9 mouse cellular contexts compared by ENCODE assay signal in the genomic region with DNA sequence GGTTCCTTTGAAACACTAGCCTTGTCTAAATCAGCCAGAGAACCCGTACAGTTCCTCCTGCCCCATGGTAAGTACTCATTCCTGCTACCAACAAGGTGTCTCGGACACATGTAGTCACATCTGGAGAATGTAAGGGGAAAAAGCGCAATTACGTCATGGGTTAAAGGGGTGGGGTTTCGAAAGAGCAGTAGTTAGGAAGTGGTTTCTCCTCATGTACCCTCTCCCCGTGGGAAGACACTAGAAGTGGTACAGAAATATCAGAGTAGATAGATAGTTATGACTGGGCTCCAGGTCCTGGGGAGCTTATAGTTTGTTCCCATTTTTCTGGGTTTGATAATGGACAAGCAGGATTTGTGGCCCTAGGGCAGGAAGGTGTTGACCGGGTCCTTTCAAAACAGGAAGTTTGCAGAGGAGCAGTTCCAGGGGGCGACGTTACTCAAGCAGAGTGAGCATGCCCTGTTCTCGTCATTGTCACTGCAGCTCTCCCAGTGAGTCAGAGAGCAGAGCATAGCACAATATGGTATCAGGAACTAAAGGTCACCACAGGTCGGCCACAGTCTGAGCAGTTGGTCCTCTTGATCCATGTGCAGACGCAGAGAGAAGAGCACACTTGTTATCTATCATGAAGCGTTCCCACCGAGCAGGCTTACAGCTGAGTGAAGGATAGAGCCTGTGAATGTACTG. TPM values are rescaled to one million over a fixed set of nuclear protein-coding genes. Genes with fewer than 3 reads are reported as not detected.
DNase-seq lines count a peak whose midpoint lies in the region; ATAC-seq lines count a peak whose summit lies in the region.
"Had no signal": no experiment of that assay in that cellular context is flagged by ENCODE, and none has a peak within 500 bp of the region (broad histone marks: within the 10 kb centered on the region; RNA-seq: fewer than 3 reads in every experiment).

No protein-coding gene starts in this region.

- H3K9me3 ChIP-seq in forebrain, embryonic 12.5 days, result no peaks in the 10 kb centered on the region
- H3K9me3 ChIP-seq in forebrain, embryonic 14.5 days (replicated peaks; ENCODE audit: control insufficient read depth, low read length), result no peaks in the 10 kb centered on the region
- H3K9me3 ChIP-seq in midbrain, embryonic 12.5 days, result no peaks in the 10 kb centered on the region
- no peaks in the 10 kb centered on the region for H3K9me3 ChIP-seq in midbrain, embryonic 16.5 days (replicated peaks; ENCODE audit: control insufficient read depth, low read length, poor library complexity, severe bottlenecking)

- H3K36me3 ChIP-seq in forebrain, embryonic 12.5 days (replicated peaks), result peaks cover 26% of the 10 kb centered on the region
- peaks cover 3% of the 10 kb centered on the region; the same call in 1 of the 2 replicates for H3K36me3 ChIP-seq in forebrain, embryonic 14.5 days (ENCODE audit: control insufficient read depth, insufficient read depth, low read length)
- H3K36me3 ChIP-seq in midbrain, embryonic 12.5 days, result peaks cover 8% of the 10 kb centered on the region; the same call in 1 of the 2 replicates
- no peaks in the 10 kb centered on the region for H3K36me3 ChIP-seq in midbrain, embryonic 16.5 days (ENCODE audit: control insufficient read depth, insufficient read depth, low read length)
- H3K36me3 ChIP-seq in splenic B cell, adult 2 months (ENCODE audit: control insufficient read depth, insufficient read depth, low read length, poor library complexity, severe bottlenecking), result no peaks in the 10 kb centered on the region

- H3K4me1 ChIP-seq in forebrain, embryonic 12.5 days, result peaks cover 30% of the 10 kb centered on the region
- H3K4me1 ChIP-seq in forebrain, embryonic 14.5 days (ENCODE audit: control insufficient read depth, insufficient read depth, low read length), result peaks cover 17% of the 10 kb centered on the region
- peaks cover 27% of the 10 kb centered on the region for H3K4me1 ChIP-seq in midbrain, embryonic 12.5 days
- peaks cover 19% of the 10 kb centered on the region for H3K4me1 ChIP-seq in midbrain, embryonic 16.5 days (ENCODE audit: control insufficient read depth, insufficient read depth, low read length)

- H3K4me3 ChIP-seq in forebrain, embryonic 12.5 days (replicated peaks), result no peak overlapping the region
- H3K4me3 ChIP-seq in forebrain, embryonic 14.5 days (ENCODE audit: low read depth, low read length), result no peak overlapping the region
- no peak overlapping the region for H3K4me3 ChIP-seq in midbrain, embryonic 12.5 days
- H3K4me3 ChIP-seq in midbrain, embryonic 16.5 days (ENCODE audit: low read depth, low read length), result no peak overlapping the region

- no peak for ATAC-seq in forebrain, embryonic 12.5 days (ENCODE audit: low FRiP score)
- no peak for ATAC-seq in forebrain, embryonic 14.5 days
- ATAC-seq in midbrain, embryonic 12.5 days (ENCODE audit: low FRiP score, low read depth), result no peak
- ATAC-seq in midbrain, embryonic 16.5 days, result no peak
- peak; percentile 47 for ATAC-seq in inflammation-experienced regulatory T-cells, adult 6 months

- 83% methylated on average over 14 of the region's 14 CpGs for WGBS in forebrain, embryonic 12.5 days
- 83% methylated on average over 14 of the region's 14 CpGs for WGBS in forebrain, embryonic 14.5 days
- 79% methylated on average over 14 of the region's 14 CpGs for WGBS in midbrain, embryonic 12.5 days
- 78% methylated on average over 14 of the region's 14 CpGs for WGBS in midbrain, embryonic 16.5 days

- no peak for DNase-seq in forebrain, embryonic 14.5 days (ENCODE audit: low spot score)
- DNase-seq in splenic B cell, adult 2 months (ENCODE audit: low read depth, low spot score), result peak; percentile 3
- no peak for DNase-seq in frontal cortex, adult 2 months (ENCODE audit: extremely low spot score in 1 of 2, low spot score in 1 of 2)
- DNase-seq in frontal cortex, postnatal 36 days (ENCODE audit: low spot score in 2 of 2), result no peak
- DNase-seq: heart, postnatal 14 days had no signal

- no peak overlapping the region for H3K9ac ChIP-seq in forebrain, embryonic 12.5 days
- no peak overlapping the region for H3K9ac ChIP-seq in forebrain, embryonic 14.5 days (ENCODE audit: low read length)
- H3K9ac ChIP-seq in midbrain, embryonic 12.5 days (replicated peaks), result no peak overlapping the region
- no peak overlapping the region for H3K9ac ChIP-seq in midbrain, embryonic 16.5 days (ENCODE audit: low read depth, low read length)

- H3K27ac ChIP-seq in forebrain, embryonic 12.5 days, result peak overlapping the region; percentile 82
- H3K27ac ChIP-seq in forebrain, embryonic 14.5 days (ENCODE audit: low read depth, low read length), result no peak overlapping the region
- H3K27ac ChIP-seq in midbrain, embryonic 12.5 days (replicated peaks), result peak overlapping the region; percentile 79; the same call in 1 of the 2 replicates
- no peak overlapping the region for H3K27ac ChIP-seq in midbrain, embryonic 16.5 days (ENCODE audit: low read length)

- no peak overlapping the region for H3K4me2 ChIP-seq in forebrain, embryonic 12.5 days
- H3K4me2 ChIP-seq in forebrain, embryonic 14.5 days (ENCODE audit: low read length), result no peak overlapping the region
- no peak overlapping the region for H3K4me2 ChIP-seq in midbrain, embryonic 12.5 days (replicated peaks)
- no peak overlapping the region for H3K4me2 ChIP-seq in midbrain, embryonic 16.5 days (ENCODE audit: low read length)

- H3K27me3 ChIP-seq in forebrain, embryonic 12.5 days, result no peaks in the 10 kb centered on the region
- H3K27me3 ChIP-seq in forebrain, embryonic 14.5 days (replicated peaks; ENCODE audit: control insufficient read depth, insufficient read depth, low read length), result no peaks in the 10 kb centered on the region
- no peaks in the 10 kb centered on the region for H3K27me3 ChIP-seq in midbrain, embryonic 12.5 days
- no peaks in the 10 kb centered on the region for H3K27me3 ChIP-seq in midbrain, embryonic 16.5 days (ENCODE audit: control insufficient read depth, insufficient read depth, low read depth, low read length)
- H3K27me3 ChIP-seq in splenic B cell, adult 2 months (ENCODE audit: control insufficient read depth, insufficient read depth, low read length, poor library complexity, severe bottlenecking), result no peaks in the 10 kb centered on the region

RNA-seq across cellular contexts. Expression of a gene that starts 30.1 kb away (rescaled TPM):
- 25.1 and 26.8 TPM in 2 replicates for polyA plus RNA-seq in forebrain, embryonic 12.5 days (2016; fragmentation: Nextera tagmentation; extraction: Ambion mirVana)
- polyA plus RNA-seq in forebrain, embryonic 14.5 days (2014; fragmentation: Nextera tagmentation; extraction: Ambion mirVana), result 29.5 and 32.8 TPM in 2 replicates
- 25.4 and 26.7 TPM in 2 replicates for polyA plus RNA-seq in midbrain, embryonic 12.5 days (2016; fragmentation: Nextera tagmentation; extraction: Ambion mirVana)
- 17.4 and 20.4 TPM in 2 replicates for polyA plus RNA-seq in midbrain, embryonic 16.5 days (2015; fragmentation: Nextera tagmentation; extraction: Ambion mirVana)
- polyA plus RNA-seq in inflammation-experienced regulatory T-cells, adult 6 months (2017; shearing (Covaris generic)), result 10 to 100 TPM; 19.9 to 25.3 (median 23.4) TPM
- 16.2 and 16.3 TPM in 2 replicates for polyA plus RNA-seq in frontal cortex, adult 2 months (2012; rRNA removed)

Comparison
In these comparisons a context has a peak if more than half of its experiments do, and no peak if none do; other contexts are left out.
1. H3K27ac ChIP-seq: peak in forebrain, embryonic 12.5 days (single experiment) and midbrain, embryonic 12.5 days (single experiment); none in forebrain, embryonic 14.5 days (single experiment) and midbrain, embryonic 16.5 days (single experiment).